Mouse (Mus musculus) forebrain, postnatal 0 days (tissue): ENCODE data around the gene Rsrc1. TPM values are rescaled to one million over a fixed set of nuclear protein-coding genes. Genes with fewer than 3 reads are reported as not detected.

Source experiments
- ATAC-seq: fragments of 200-750 bp; cut with Nextera tagmentation; 2 replicates; pipeline ENCODE4 v1.8.0; 2017; ENCODE audit warnings: mild to moderate bottlenecking, moderate library complexity
- DNase-seq: peaks from one replicate; pipeline ENCODE4 v3.0.0-alpha.2; 2015
- H3K27ac ChIP-seq: fragments of 300-500 bp; sonication (generic); 2 replicates; pipeline ENCODE4 v1.5.1; 2014; ENCODE audit warnings: low read depth, mild to moderate bottlenecking, antibody characterized with exemption, low read length, moderate library complexity, mixed read lengths
- H3K27me3 ChIP-seq: fragments of 300-500 bp; sonication (generic); 2 replicates; pipeline ENCODE4 v1.6.1; 2014; ENCODE audit warnings: mild to moderate bottlenecking, low read length, mixed read lengths; ENCODE audit not compliant: insufficient read depth
- H3K36me3 ChIP-seq: fragments of 300-500 bp; sonication (generic); 2 replicates; pipeline ENCODE4 v1.6.1; 2014; ENCODE audit warnings: mild to moderate bottlenecking, moderate library complexity; ENCODE audit not compliant: insufficient read depth
- H3K4me1 ChIP-seq: fragments of 300-500 bp; sonication (generic); 2 replicates; pipeline ENCODE4 v1.6.1; 2014; ENCODE audit warnings: antibody characterized with exemption; ENCODE audit not compliant: insufficient read depth
- H3K4me2 ChIP-seq: fragments of 300-500 bp; sonication (generic); 2 replicates; pipeline ENCODE4 v1.6.1; 2014; ENCODE audit warnings: low read depth, mild to moderate bottlenecking, moderate library complexity
- H3K4me3 ChIP-seq: fragments of 300-500 bp; sonication (generic); 2 replicates; pipeline ENCODE4 v1.5.1; 2014; ENCODE audit warnings: low read depth, low read length, mixed read lengths
- H3K9ac ChIP-seq: fragments of 300-500 bp; sonication (generic); 2 replicates; pipeline ENCODE4 v1.6.1; 2014; ENCODE audit warnings: mild to moderate bottlenecking
- H3K9me3 ChIP-seq: fragments of 300-500 bp; sonication (generic); 2 replicates; pipeline ENCODE4 v1.6.1; 2016; ENCODE audit warnings: low read length
- CTCF ChIP-seq: sonication (generic); IDR thresholded peaks from 2 replicates; pipeline ENCODE4 v1.5.1; 2016; ENCODE audit warnings: antibody characterized with exemption, control low read depth, low read depth
- WGBS: fragments of 180-500 bp; shearing (Covaris S2); extraction: QIAGEN DNeasy Blood & Tissue Kit; methylation state at CpG from one replicate; pipeline ENCODE4 v1.1.7; 2014; 5-methylcytosine and 5-hydroxymethylcytosine counted together
- polyA plus RNA-seq: library from polyadenylated mRNA; unstranded; fragments of >200 nt; fragmentation: Nextera tagmentation; extraction: Ambion mirVana; gene quantifications from 2 replicates; pipeline ENCODE4 v1.2.1, GENCODE M21; 2015
- total RNA-seq: library from RNA; depleted of rRNA; stranded (reverse); fragments of >200 nt; gene quantifications from 2 replicates; pipeline ENCODE4 v1.2.3, GENCODE M21; 2014; rRNA removed

Gene Rsrc1
- total and polyA plus RNA-seq, 2 experiments from 2014 or later: 25.9 to 33.6 TPM

DNA sequence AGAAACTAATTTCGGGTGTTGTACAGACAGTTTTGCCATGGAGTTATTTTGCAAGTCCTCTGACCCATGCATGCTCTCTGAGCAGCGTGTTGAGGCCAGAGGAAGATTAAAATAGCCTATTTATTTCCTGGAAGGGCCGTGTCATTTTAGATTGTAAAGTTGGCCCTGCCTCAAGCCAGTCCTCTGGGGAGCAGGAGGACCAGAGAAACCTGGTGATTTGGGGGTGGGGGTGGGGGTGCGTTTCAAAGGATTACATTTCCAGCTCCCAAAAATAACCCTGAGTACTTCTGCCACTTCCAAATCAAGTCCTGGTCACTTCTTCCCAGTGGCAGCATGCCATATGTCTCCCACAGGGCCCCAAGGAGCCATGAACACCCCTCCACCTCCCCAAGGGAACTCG lies 391.6 kb downstream of the Rsrc1 start:
- Histone ChIP-seq H3K4me1 (no peaks in the 10 kb centered on the region), H3K9me3 (no peaks in the 10 kb centered on the region), H3K4me2 (no peak overlapping the region), H3K27me3 (peaks cover 6% of the 10 kb centered on the region; the same call in 1 of the 2 replicates), H3K36me3 (no peaks in the 10 kb centered on the region), H3K9ac (no peak overlapping the region), H3K4me3 (no peak overlapping the region), H3K27ac (no peak overlapping the region)
- 72% methylated on average over 5 of the region's 5 CpGs for WGBS
- DNase-seq (no peak), ATAC-seq (no peak)
- no peak for TF ChIP-seq CTCF

DNA sequence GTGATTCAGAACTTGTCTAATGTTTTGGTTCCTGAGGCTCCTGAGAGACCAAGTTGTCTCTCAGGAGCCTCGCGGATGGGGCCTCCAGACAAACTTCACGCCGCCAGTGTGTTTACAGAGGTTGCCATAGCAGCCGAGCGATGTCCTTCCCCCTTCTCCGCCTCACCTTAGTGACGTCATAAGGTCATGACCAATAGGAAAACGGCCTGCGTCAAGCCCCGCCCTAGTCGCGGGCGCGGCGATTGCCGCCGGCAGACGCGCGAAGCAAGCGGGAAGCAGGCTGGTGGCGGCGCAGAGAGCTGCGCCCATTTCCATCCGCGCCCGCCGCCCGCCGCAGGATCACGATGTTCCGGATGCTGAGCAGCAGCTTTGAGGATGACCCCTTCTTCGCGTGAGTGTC lies 392.7 kb downstream of the Rsrc1 start, which contains the start of gene Mlf1:
Mlf1 (plus strand) TSS at position 226 of the 400 bp plus-strand sequence.
- ATAC-seq: peak; percentile 99
- peak within 1 kb of the TSS; percentile 55 for H3K4me3 ChIP-seq
- peaks cover 6% of the 10 kb centered on the region; the same call in 1 of the 2 replicates for H3K27me3 ChIP-seq
- H3K9ac ChIP-seq: peak within 1 kb of the TSS; percentile 53
- no peak within 1 kb of the TSS for H3K27ac ChIP-seq
- WGBS: 2% methylated on average over 35 of the region's 35 CpGs
- no peaks in the 10 kb centered on the region for H3K4me1 ChIP-seq
- peak; percentile 95 for DNase-seq
- no peaks in the 10 kb centered on the region for H3K36me3 ChIP-seq
- no peaks in the 10 kb centered on the region for H3K9me3 ChIP-seq
- peak within 1 kb of the TSS; percentile 85 for H3K4me2 ChIP-seq
- TF ChIP-seq CTCF: peak; percentile 25; the same call in 1 of the 2 replicates

DNA sequence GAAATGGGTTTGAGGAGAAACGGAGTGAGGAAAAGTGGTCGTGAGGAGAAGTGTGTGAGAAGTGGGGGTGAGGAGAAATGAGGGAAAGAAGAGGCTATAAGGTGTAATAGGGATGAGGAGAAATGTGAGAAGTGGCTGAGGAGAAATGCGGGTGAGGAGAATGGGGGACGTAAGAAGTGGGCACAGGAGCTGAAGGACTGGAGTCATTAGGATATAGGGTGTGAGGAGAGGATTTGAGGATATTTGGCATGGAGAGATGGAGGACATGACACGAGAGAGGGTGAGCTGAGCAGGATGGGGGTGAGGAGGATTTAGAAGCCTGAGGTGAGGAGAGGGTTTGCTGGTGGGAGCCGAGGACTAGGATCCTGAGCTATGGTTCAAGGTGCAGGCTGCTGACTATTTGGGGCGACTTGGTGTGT lies 393.2 kb downstream of the Rsrc1 start:
- no peaks in the 10 kb centered on the region for H3K9me3 ChIP-seq
- H3K27me3 ChIP-seq: peaks cover 6% of the 10 kb centered on the region; the same call in 1 of the 2 replicates
- no peak overlapping the region for H3K27ac ChIP-seq
- no peaks in the 10 kb centered on the region for H3K4me1 ChIP-seq
- DNase-seq: peak; percentile 1
- no peaks in the 10 kb centered on the region for H3K36me3 ChIP-seq
- ATAC-seq: peak; percentile 27
- WGBS: 28% methylated on average over 7 of the region's 7 CpGs
- H3K9ac ChIP-seq: peak overlapping the region; percentile 53
- H3K4me2 ChIP-seq: peak overlapping the region; percentile 85
- no peak; the same call in 1 of the 2 replicates for TF ChIP-seq CTCF
- peak overlapping the region; percentile 55 for H3K4me3 ChIP-seq

DNA sequence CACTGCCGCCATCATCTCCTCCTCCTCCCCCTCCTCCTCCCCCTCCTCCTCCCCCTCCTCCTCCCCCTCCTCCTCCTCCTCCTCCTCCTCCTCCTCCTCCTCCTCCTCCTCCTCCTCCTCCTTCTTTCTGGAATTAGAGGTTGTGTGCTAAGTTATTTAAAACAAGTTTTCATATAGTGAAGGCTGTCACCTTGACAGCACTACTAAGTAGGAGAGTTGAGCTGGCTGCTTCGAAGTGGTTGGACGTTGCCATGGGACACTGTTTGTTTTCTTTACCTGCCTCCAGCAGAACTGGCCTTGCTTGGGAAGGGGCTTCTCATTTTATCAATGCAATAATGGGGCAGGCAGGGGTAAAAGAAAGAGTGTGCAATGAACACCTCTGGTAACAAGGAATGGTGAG lies 393.9 kb downstream of the Rsrc1 start, which contains the start of gene Gm17402:
Gm17402 (minus strand) TSS at position 101 of the 400 bp plus-strand sequence.
- Histone ChIP-seq H3K9me3 (no peaks in the 10 kb centered on the region), H3K36me3 (no peaks in the 10 kb centered on the region)
- ATAC-seq: no peak

DNA sequence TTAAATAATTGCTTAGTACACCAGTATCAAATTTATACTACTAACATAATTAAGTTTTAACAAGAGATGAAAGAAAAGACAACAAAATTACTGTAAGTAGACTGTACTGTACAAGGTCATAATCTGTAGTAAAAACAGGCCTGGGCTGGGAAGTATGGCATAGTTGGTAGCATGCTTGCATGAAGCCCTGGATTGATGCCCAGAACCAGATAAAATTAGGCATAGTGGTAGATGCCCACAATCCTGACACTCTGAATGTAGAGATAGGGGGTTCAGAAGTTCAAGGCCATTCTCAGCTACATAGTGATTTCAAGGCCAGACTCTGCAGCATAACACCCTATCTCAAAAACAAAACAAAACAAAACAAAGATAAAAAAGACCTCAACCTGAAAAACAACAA lies 397.0 kb downstream of the Rsrc1 start:
- Histone ChIP-seq H3K27ac (no peak overlapping the region), H3K4me1 (no peaks in the 10 kb centered on the region), H3K36me3 (no peaks in the 10 kb centered on the region), H3K27me3 (0 out of 2 replicates have a peak, but pooled peaks cover under 1% of the 10 kb centered on the region), H3K9ac (no peak overlapping the region), H3K4me3 (no peak overlapping the region), H3K4me2 (no peak overlapping the region), H3K9me3 (no peaks in the 10 kb centered on the region)
- no peak for TF ChIP-seq CTCF
- ATAC-seq: no peak
- no peak for DNase-seq

More for the DNA sequence above, 393.9 kb downstream of the Rsrc1 start, which contains the start of gene Gm17402:
- Histone ChIP-seq H3K4me3 (peak within 1 kb of the TSS; percentile 55), H3K27ac (no peak within 1 kb of the TSS), H3K27me3 (peaks cover 6% of the 10 kb centered on the region; the same call in 1 of the 2 replicates), H3K9ac (peak within 1 kb of the TSS; percentile 53), H3K4me1 (no peaks in the 10 kb centered on the region), H3K4me2 (peak within 1 kb of the TSS; percentile 85)
- no peak for DNase-seq
- no peak for TF ChIP-seq CTCF
- WGBS: 50% methylated on average over 3 of the region's 3 CpGs

Other genes with a start within 250 kb of the Rsrc1 start
- gene Shox2, start 381 bp downstream of the Rsrc1 start, total RNA-seq: 2.4 and 3.9 TPM in 2 replicates
- 2.7 and 5.4 TPM in 2 replicates for gene Shox2, start 381 bp downstream of the Rsrc1 start, polyA plus RNA-seq